Mouse (Mus musculus) myocyte (in vitro differentiated cells): ENCODE data around the gene Dpep1. TPM values are rescaled to one million over a fixed set of nuclear protein-coding genes. Genes with fewer than 3 reads are reported as not detected.

Source experiments
- polyA plus RNA-seq: library from polyadenylated mRNA; unstranded; fragments of >200 nt; fragmentation: generic; extraction: Trizol; gene quantifications from one replicate; pipeline ENCODE4 v1.2.1, GENCODE M21; 2012; ENCODE audit warnings: missing spikeins

The Dpep1 gene
- polyA plus RNA-seq, 1 experiment: 12.9 TPM

Other genes starting within 250 kb of the Dpep1 start
- gene Ankrd11, start 144.0 kb upstream of the Dpep1 start, polyA plus RNA-seq: 56.4 TPM
- gene Spg7, start 123.3 kb upstream of the Dpep1 start, polyA plus RNA-seq: 83.4 TPM
- 3,059 TPM for gene Rpl13, start 83.9 kb upstream of the Dpep1 start, polyA plus RNA-seq
- gene Cpne7, start 68.9 kb upstream of the Dpep1 start, polyA plus RNA-seq: 0.16 TPM
- 0.08 TPM for gene Sult5a1, start 27.9 kb upstream of the Dpep1 start, polyA plus RNA-seq
- 114 TPM for gene Chmp1a, start 26.5 kb downstream of the Dpep1 start, polyA plus RNA-seq
- 2.5 TPM for gene Spata33, start 26.6 kb downstream of the Dpep1 start, polyA plus RNA-seq
- gene Cdk10, start 38.6 kb downstream of the Dpep1 start, polyA plus RNA-seq: 31.0 TPM
- 1.1 TPM for gene Spata2l, start 50.0 kb downstream of the Dpep1 start, polyA plus RNA-seq
- gene Zfp276, start 68.0 kb downstream of the Dpep1 start, polyA plus RNA-seq: 12.1 TPM
- 12.7 TPM for gene Vps9d1, start 68.1 kb downstream of the Dpep1 start, polyA plus RNA-seq
- 4.0 TPM for gene Fanca, start 132.3 kb downstream of the Dpep1 start, polyA plus RNA-seq
- 6.8 TPM for gene Spire2, start 146.5 kb downstream of the Dpep1 start, polyA plus RNA-seq
- 177 TPM for gene Tcf25, start 187.5 kb downstream of the Dpep1 start, polyA plus RNA-seq
- gene Mc1r, start 220.9 kb downstream of the Dpep1 start, polyA plus RNA-seq: 0.02 TPM
- 85.5 TPM for gene Tubb3, start 225.2 kb downstream of the Dpep1 start, polyA plus RNA-seq
- gene Def8, start 237.3 kb downstream of the Dpep1 start, polyA plus RNA-seq: 19.6 TPM